Mouse (Mus musculus) brain, embryonic 14.5 days (tissue): ENCODE measurements at regions not wholly inside any gene's neighbourhood (a gene's known extent, or its start where the extent isn't known, plus 50 kb on each side); places are given as distances from the start of the nearest gene placed in this dataset.
"Not testable (repeated sequence)": the region's sequence is repeated elsewhere in the genome, so short reads cannot be mapped to it uniquely, and the experiment has no call there.

Experiments used
- CTCF ChIP-seq: fragments of 200-500 bp; IDR thresholded peaks from 2 replicates; pipeline ENCODE4 v1.5.1; 2012; ENCODE audit warnings: inconsistent platforms, mild to moderate bottlenecking, moderate library complexity, borderline replicate concordance; ENCODE audit not compliant: insufficient read depth, insufficient read length; ENCODE audit errors: extremely low read depth
- POLR2A ChIP-seq: fragments of 200-500 bp; IDR thresholded peaks from 2 replicates; pipeline ENCODE4 v1.6.1; 2012; ENCODE audit warnings: mild to moderate bottlenecking, inconsistent platforms, borderline replicate concordance; ENCODE audit not compliant: poor library complexity, insufficient read depth, insufficient read length, severe bottlenecking; ENCODE audit errors: extremely low read depth

GRCm38 (mm10) chr17:48737181-48737580 is 195.0 kb upstream of the Lrfn2 start:
- TF ChIP-seq CTCF, POLR2A: not testable (repeated sequence)
